Mouse (Mus musculus) embryonic facial prominence, embryonic 10.5 days (tissue): Measurements from ENCODE around the gene Galm. TPM values are rescaled to one million over a fixed set of nuclear protein-coding genes. Genes with fewer than 3 reads are reported as not detected.

ENCODE experiments used
- polyA plus RNA-seq: library from polyadenylated mRNA; unstranded; fragments of >200 nt; fragmentation: Nextera tagmentation; extraction: Ambion mirVana; gene quantifications from 2 replicates; pipeline ENCODE4 v1.2.1, GENCODE M21; 2016

Gene Galm
- polyA plus RNA-seq, 1 experiment from 2014 or later, result 17.6 TPM

Other genes starting within 250 kb of the Galm start
- gene Atl2, start 231.3 kb upstream of the Galm start, polyA plus RNA-seq, result 37.5 and 38.1 TPM in 2 replicates
- 83.4 and 85.8 TPM in 2 replicates for gene Hnrnpll, start 65.1 kb upstream of the Galm start, polyA plus RNA-seq
- 888 and 890 TPM in 2 replicates for gene Srsf7, start 79.8 kb downstream of the Galm start, polyA plus RNA-seq
- gene Ttc39d, start 80.0 kb downstream of the Galm start, polyA plus RNA-seq, result 0.14 and 0.15 TPM in 2 replicates
- 56.2 and 59.7 TPM in 2 replicates for gene Gemin6, start 97.0 kb downstream of the Galm start, polyA plus RNA-seq
- 24.3 and 26.0 TPM in 2 replicates for gene Morn2, start 162.7 kb downstream of the Galm start, polyA plus RNA-seq
- 17.8 and 19.5 TPM in 2 replicates for gene Dhx57, start 163.0 kb downstream of the Galm start, polyA plus RNA-seq
- gene Arhgef33, start 179.9 kb downstream of the Galm start, polyA plus RNA-seq, result 0.35 and 0.70 TPM in 2 replicates
- gene Gm10190, start 246.1 kb downstream of the Galm start, polyA plus RNA-seq, result 0.92 and 1.2 TPM in 2 replicates